Mouse (Mus musculus): ENCODE data around the gene Saysd1.

The Saysd1 gene

GRCm38 (mm10) chr14:20138484-20139355 lies at the start of gene Saysd1:
TSS of gene Saysd1 (minus strand) at chr14:20138534.
- DNase-seq = no peak

- no peak for DNase-seq
Measured at GRCm38 (mm10) chr14:20185426-20185825, 47.1 kb upstream of the Saysd1 start.

- no peak for DNase-seq
Measured at GRCm38 (mm10) chr14:20183701-20184100, 45.4 kb upstream of the Saysd1 start.

GRCm38 (mm10) chr14:20182596-20182995 lies 44.3 kb upstream of the Saysd1 start:
- DNase-seq = no peak

- DNase-seq = peak; percentile 20 to 56
Measured at GRCm38 (mm10) chr14:20181466-20181921, 43.2 kb upstream of the Saysd1 start, which contains the start of gene Kcnk5. TSS of gene Kcnk5 (minus strand) at chr14:20181809.

- DNase-seq = no peak
Measured at GRCm38 (mm10) chr14:20180751-20181162, 42.4 kb upstream of the Saysd1 start.

- DNase-seq = no peak
Measured at GRCm38 (mm10) chr14:20180304-20180703, 42.0 kb upstream of the Saysd1 start.

- DNase-seq = no peak
Measured at GRCm38 (mm10) chr14:20179731-20180280, 41.5 kb upstream of the Saysd1 start.

GRCm38 (mm10) chr14:20179080-20179479 lies 40.7 kb upstream of the Saysd1 start:
- no peak for DNase-seq

GRCm38 (mm10) chr14:20178593-20178992 lies 40.3 kb upstream of the Saysd1 start:
- DNase-seq = no peak

- no peak for DNase-seq
Measured at GRCm38 (mm10) chr14:20177494-20178123, 39.3 kb upstream of the Saysd1 start.

GRCm38 (mm10) chr14:20175705-20176104 lies 37.4 kb upstream of the Saysd1 start:
- DNase-seq = no peak

GRCm38 (mm10) chr14:20175114-20175513 lies 36.8 kb upstream of the Saysd1 start:
- no peak for DNase-seq

- no peak for DNase-seq
Measured at GRCm38 (mm10) chr14:20174696-20175095, 36.4 kb upstream of the Saysd1 start.

GRCm38 (mm10) chr14:20173873-20174490 lies 35.6 kb upstream of the Saysd1 start:
- DNase-seq = no peak

- no peak for DNase-seq
Measured at GRCm38 (mm10) chr14:20172924-20173323, 34.6 kb upstream of the Saysd1 start.

- no peak for DNase-seq
Measured at GRCm38 (mm10) chr14:20172509-20172908, 34.2 kb upstream of the Saysd1 start.

GRCm38 (mm10) chr14:20171840-20172239 lies 33.5 kb upstream of the Saysd1 start:
- no peak for DNase-seq

- DNase-seq = no peak
Measured at GRCm38 (mm10) chr14:20169251-20169650, 30.9 kb upstream of the Saysd1 start.

- no peak for DNase-seq
Measured at GRCm38 (mm10) chr14:20168478-20168877, 30.1 kb upstream of the Saysd1 start.

- DNase-seq = no peak
Measured at GRCm38 (mm10) chr14:20168054-20168453, 29.7 kb upstream of the Saysd1 start.

GRCm38 (mm10) chr14:20165413-20165812 lies 27.1 kb upstream of the Saysd1 start:
- DNase-seq = no peak

GRCm38 (mm10) chr14:20164438-20164837 lies 26.1 kb upstream of the Saysd1 start:
- no peak for DNase-seq

All from cerebellum, postnatal 25 days (tissue).